Mouse (Mus musculus) hindbrain, embryonic 14.5 days (tissue): Measurements from ENCODE around the gene Crebrf. TPM values are rescaled to one million over a fixed set of nuclear protein-coding genes. Genes with fewer than 3 reads are reported as not detected.

Experiments used
- ATAC-seq: fragments of 200-750 bp; cut with Nextera tagmentation; 2 replicates; pipeline ENCODE4 v1.8.0; 2017; ENCODE audit warnings: moderate number of reproducible peaks, mild to moderate bottlenecking, moderate TSS enrichment, moderate library complexity; ENCODE audit not compliant: low FRiP score
- DNase-seq: peaks from one replicate; pipeline ENCODE4 v3.0.0-alpha.2; 2015; ENCODE audit warnings: low spot score
- H3K27ac ChIP-seq: fragments of 300-500 bp; sonication (generic); 2 replicates; pipeline ENCODE4 v1.5.1; 2014; ENCODE audit warnings: mild to moderate bottlenecking, moderate library complexity
- H3K27me3 ChIP-seq: fragments of 300-500 bp; sonication (generic); 2 replicates; pipeline ENCODE4 v1.6.1; 2014; ENCODE audit warnings: mild to moderate bottlenecking, low read length, mixed read lengths; ENCODE audit not compliant: control insufficient read depth, insufficient read depth
- H3K36me3 ChIP-seq: fragments of 300-500 bp; sonication (generic); replicated peaks from 2 replicates; pipeline ENCODE4 v1.6.1; 2014; ENCODE audit not compliant: control insufficient read depth, insufficient read depth
- H3K4me1 ChIP-seq: fragments of 300-500 bp; sonication (generic); replicated peaks from 2 replicates; pipeline ENCODE4 v1.6.1; 2014; ENCODE audit warnings: antibody characterized with exemption, low read length, mixed read lengths; ENCODE audit not compliant: control insufficient read depth, insufficient read depth
- H3K4me2 ChIP-seq: fragments of 300-500 bp; sonication (generic); replicated peaks from 2 replicates; pipeline ENCODE4 v1.6.1; 2014; ENCODE audit warnings: mild to moderate bottlenecking, moderate library complexity
- H3K4me3 ChIP-seq: fragments of 300-500 bp; sonication (generic); replicated peaks from 2 replicates; pipeline ENCODE4 v1.5.1; 2014; ENCODE audit warnings: mild to moderate bottlenecking, low read length
- H3K9ac ChIP-seq: fragments of 300-500 bp; sonication (generic); 2 replicates; pipeline ENCODE4 v1.6.1; 2014
- H3K9me3 ChIP-seq: fragments of 300-500 bp; sonication (generic); 2 replicates; pipeline ENCODE4 v1.6.1; 2016; ENCODE audit warnings: low read length; ENCODE audit not compliant: control insufficient read depth
- WGBS: fragments of 180-500 bp; shearing (Covaris S2); extraction: QIAGEN DNeasy Blood & Tissue Kit; methylation state at CpG from one replicate; pipeline ENCODE4 v1.1.7; 2014; 5-methylcytosine and 5-hydroxymethylcytosine counted together
- polyA plus RNA-seq: library from polyadenylated mRNA; unstranded; fragments of >200 nt; fragmentation: Nextera tagmentation; extraction: Ambion mirVana; gene quantifications from 2 replicates; pipeline ENCODE4 v1.2.1, GENCODE M21; 2014

Gene Crebrf
- polyA plus RNA-seq, 1 experiment from 2014 or later = 10.5 TPM

DNA sequence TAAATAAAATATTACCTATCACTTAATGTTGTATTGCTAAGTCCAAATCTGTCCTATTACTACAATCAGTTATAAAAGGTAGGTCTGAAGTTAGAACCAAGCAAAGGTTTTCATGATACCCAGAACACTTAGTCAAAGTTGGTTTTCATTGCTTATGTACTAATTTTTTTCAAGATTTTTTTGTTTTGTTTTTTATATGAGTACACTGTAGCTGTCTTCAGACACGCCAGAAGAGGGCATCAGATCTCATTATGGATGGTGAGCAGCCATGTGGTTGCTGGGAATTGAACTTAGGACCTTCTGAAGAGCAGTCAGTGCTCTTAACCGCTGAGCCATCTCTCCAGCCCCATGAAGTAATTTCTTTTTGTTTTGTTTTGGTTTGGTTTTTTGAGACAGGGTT lies 2.4 kb downstream of the Crebrf start:
- Histone ChIP-seq H3K27ac (no peak overlapping the region), H3K36me3 (no peaks in the 10 kb centered on the region; the same call in 1 of the 2 replicates), H3K27me3 (no peaks in the 10 kb centered on the region), H3K4me1 (peaks cover 8% of the 10 kb centered on the region), H3K4me2 (no peak overlapping the region), H3K9me3 (no peaks in the 10 kb centered on the region), H3K4me3 (no peak overlapping the region), H3K9ac (no peak overlapping the region)
- no peak for ATAC-seq
- DNase-seq = no peak
- WGBS = 68% methylated on average over 2 of the region's 2 CpGs

DNA sequence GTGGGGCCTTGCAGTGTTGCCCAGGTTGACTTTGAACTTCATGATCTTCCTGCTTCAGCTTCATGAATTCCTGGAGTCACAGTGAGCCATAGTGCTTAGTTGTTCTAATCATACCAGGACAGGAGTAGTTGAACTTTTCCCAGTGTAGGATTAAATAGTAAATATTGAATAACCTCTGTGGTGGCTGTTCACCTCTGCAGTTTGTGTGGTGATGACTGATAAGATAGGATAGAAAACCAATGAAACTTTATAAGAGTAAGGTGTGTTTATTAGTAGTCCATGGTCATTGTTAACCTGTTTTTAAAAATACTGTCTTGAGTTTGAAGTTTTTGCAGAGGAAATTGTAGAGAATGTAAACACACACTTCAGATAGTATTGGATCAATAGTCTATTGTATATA lies 4.0 kb downstream of the Crebrf start:
- ATAC-seq (no peak), DNase-seq (no peak)
- no peaks in the 10 kb centered on the region; the same call in 1 of the 2 replicates for H3K36me3 ChIP-seq
- H3K27me3 ChIP-seq = no peaks in the 10 kb centered on the region
- no peak overlapping the region for H3K27ac ChIP-seq
- H3K4me3 ChIP-seq = no peak overlapping the region
- no peak overlapping the region for H3K4me2 ChIP-seq
- no peak overlapping the region for H3K9ac ChIP-seq
- H3K4me1 ChIP-seq = peaks cover 6% of the 10 kb centered on the region
- no peaks in the 10 kb centered on the region for H3K9me3 ChIP-seq

DNA sequence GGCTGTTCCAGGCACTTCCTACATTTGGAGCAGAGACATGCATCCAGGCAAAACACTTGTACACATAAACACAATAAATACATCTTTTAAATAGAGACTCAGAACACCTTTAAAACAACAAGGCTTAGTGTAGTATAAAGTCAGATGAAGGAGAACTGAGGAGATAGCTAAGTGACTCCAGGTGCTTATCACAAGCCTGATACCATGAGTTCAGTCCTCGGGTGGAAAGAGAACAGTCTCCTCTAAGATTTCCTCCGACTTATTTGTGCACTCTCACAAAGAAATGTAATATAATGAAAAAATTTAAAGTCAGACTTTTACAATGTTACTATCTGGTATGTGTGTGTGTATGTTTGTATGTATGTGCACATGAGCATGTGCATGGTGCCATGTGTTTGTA lies 6.4 kb downstream of the Crebrf start:
- H3K9ac ChIP-seq = no peak overlapping the region
- WGBS = 79% methylated on average over 2 of the region's 2 CpGs
- H3K27me3 ChIP-seq = no peaks in the 10 kb centered on the region
- no peaks in the 10 kb centered on the region for H3K9me3 ChIP-seq
- no peak for ATAC-seq
- no peak overlapping the region for H3K4me3 ChIP-seq
- H3K4me2 ChIP-seq = no peak overlapping the region
- no peaks in the 10 kb centered on the region for H3K4me1 ChIP-seq
- H3K27ac ChIP-seq = no peak overlapping the region
- H3K36me3 ChIP-seq = no peaks in the 10 kb centered on the region; the same call in 1 of the 2 replicates
- no peak for DNase-seq

DNA sequence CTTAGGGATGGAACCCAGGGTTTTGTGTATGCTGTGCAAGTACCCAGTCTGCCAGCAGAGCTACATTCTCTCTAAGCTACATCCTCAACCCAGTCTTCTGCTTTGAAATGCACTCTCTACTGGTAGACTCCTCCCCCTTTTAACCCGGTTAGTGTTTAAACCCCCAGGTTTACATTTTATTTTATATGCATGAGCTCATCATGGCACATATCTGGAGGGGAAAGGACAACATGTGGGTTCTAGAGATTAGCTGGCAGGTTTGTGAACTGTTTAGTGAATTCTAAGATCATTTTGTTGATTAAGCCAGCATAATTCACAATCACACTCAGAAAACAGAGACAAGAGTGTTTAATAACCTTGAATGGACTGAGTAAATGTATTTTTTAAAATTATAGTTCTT lies 9.3 kb downstream of the Crebrf start:
- WGBS = 48% methylated on average over 1 of the region's 1 CpGs
- no peaks in the 10 kb centered on the region for H3K4me1 ChIP-seq

DNA sequence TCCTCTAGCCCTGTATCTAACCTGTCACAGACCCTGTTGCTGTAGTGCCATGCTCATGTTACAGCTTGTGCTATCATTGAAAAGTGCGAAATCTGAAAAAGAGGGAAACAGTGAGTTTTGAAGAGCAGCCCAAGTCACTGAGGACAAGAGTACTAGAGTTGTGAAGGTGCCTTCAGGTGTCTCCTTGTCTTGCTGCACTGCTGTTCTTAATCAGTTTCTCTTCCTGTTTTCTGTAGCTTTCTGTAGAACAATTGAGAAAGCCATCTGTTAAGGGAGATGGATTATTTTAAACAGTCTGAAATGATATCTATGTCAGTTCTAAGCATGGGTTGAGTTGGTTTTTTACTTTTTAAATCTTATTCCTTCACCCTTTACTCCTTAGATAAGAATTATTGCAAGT lies 11.2 kb downstream of the Crebrf start:
- no peak overlapping the region for H3K4me2 ChIP-seq
- ATAC-seq (no peak), DNase-seq (no peak)
- no peaks in the 10 kb centered on the region for H3K9me3 ChIP-seq
- no peaks in the 10 kb centered on the region for H3K4me1 ChIP-seq
- H3K27me3 ChIP-seq = no peaks in the 10 kb centered on the region
- no peak overlapping the region for H3K9ac ChIP-seq
- H3K27ac ChIP-seq = no peak overlapping the region
- WGBS = 83% methylated on average over 1 of the region's 1 CpGs
- no peak overlapping the region for H3K4me3 ChIP-seq
- no peaks in the 10 kb centered on the region; the same call in 1 of the 2 replicates for H3K36me3 ChIP-seq

More for the DNA sequence above, 9.3 kb downstream of the Crebrf start:
- H3K36me3 ChIP-seq = no peaks in the 10 kb centered on the region; the same call in 1 of the 2 replicates
- H3K27me3 ChIP-seq = no peaks in the 10 kb centered on the region
- H3K9me3 ChIP-seq = no peaks in the 10 kb centered on the region
- no peak overlapping the region for H3K4me2 ChIP-seq
- no peak overlapping the region for H3K9ac ChIP-seq
- ATAC-seq (no peak), DNase-seq (no peak)
- no peak overlapping the region for H3K4me3 ChIP-seq
- no peak overlapping the region for H3K27ac ChIP-seq

DNA sequence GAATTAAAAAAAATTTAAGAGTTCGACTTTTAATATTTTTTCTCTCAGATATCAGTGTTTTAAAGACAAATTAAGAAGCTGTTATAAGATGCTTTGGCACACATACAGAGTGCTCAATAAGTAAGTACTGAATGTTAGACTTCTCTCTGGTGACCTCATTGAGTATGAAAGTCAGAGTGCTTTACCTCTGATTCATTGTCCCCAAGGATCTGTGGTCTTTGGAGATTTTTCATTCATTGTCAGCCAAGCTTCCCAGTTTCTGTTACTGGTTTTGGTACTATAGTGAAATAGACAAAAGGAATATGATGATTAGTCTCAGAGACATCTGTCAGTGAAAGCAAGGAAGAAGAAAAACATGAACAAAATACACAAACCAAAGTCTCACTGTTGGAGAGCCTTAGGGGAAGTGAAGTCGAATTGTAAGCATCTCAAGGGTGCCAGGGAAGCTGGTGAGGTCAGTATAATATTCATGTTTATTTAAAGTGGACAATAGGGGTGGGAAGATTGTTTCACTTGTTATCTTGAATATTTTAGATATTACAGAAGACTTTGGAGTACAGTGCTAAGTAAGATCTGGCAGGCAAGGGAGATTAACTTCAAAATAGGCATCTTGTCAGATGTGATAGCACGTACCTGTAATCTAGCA lies 11.8 kb downstream of the Crebrf start:
- no peak for DNase-seq
- Histone ChIP-seq H3K4me3 (no peak overlapping the region), H3K36me3 (no peaks in the 10 kb centered on the region; the same call in 1 of the 2 replicates), H3K9ac (no peak overlapping the region), H3K4me1 (no peaks in the 10 kb centered on the region), H3K27me3 (no peaks in the 10 kb centered on the region), H3K9me3 (no peaks in the 10 kb centered on the region), H3K27ac (no peak overlapping the region), H3K4me2 (no peak overlapping the region)
- ATAC-seq = no peak
- 75% methylated on average over 3 of the region's 3 CpGs for WGBS

DNA sequence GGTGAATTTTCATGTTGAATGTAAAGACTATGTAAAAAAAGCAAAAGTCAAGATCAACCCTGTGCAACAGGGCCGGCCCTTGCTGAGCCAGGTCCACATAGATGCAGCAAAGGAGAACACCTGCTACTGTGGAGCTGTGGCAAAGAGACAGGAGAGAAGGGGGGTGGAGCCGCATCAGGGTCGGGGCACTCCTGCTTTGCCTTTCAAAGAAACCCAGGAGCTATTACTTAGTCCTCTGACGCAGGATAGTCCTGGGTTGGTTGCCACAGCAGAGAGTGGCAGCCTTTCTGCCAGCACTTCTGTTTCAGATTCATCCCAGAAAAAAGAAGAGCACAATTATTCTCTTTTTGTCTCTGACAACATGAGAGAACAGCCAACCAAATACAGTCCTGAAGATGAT lies 27.1 kb downstream of the Crebrf start:
- 0 out of 2 replicates have a peak, but pooled peaks cover 12% of the 10 kb centered on the region for H3K36me3 ChIP-seq
- whole genome bisulfite sequencing = 58% methylated on average over 4 of the region's 4 CpGs
- no peaks in the 10 kb centered on the region for H3K4me1 ChIP-seq
- no peak overlapping the region for H3K9ac ChIP-seq
- H3K27me3 ChIP-seq = no peaks in the 10 kb centered on the region
- H3K4me2 ChIP-seq = no peak overlapping the region
- ATAC-seq (no peak), DNase-seq (no peak)
- H3K27ac ChIP-seq = no peak overlapping the region
- no peaks in the 10 kb centered on the region for H3K9me3 ChIP-seq
- H3K4me3 ChIP-seq = no peak overlapping the region

DNA sequence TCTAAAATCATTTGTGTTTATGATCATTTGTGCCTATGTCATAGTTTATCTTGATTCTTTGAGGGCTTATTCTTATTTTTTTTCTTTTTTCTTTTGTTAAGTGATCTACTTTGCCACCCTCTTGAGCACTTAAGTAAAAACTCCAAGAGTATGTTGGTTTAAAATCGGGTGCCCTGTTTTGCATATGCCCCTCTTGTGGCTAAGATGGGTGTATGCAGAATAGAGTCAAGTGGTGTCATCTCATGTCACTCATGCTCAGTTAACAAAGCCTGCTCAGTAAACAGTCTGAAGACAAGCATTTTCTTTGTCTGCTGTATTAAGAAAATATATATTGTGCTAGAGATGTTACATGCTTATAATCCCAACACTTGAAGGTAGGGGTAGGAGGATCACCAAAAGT lies 27.8 kb downstream of the Crebrf start:
- 71% methylated on average over 1 of the region's 1 CpGs for WGBS
- no peak for ATAC-seq

DNA sequence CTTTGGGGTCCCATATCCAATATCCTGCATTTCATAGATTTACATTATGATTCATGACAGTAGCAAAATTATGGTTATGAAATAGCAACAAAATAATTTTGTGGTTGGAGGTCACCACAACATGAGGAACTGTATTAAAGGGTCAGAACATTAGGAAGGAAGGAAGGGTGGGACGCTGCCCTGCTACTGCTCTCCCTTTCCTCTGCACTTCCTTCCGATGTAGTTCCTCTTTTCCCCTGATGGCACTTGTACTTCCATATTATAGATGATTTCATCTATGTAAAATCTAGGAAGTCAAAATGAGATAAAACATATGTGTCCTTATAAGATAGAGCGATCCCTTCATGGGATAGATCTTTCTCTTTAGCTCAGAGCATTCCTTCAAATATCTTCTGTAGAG lies 34.5 kb downstream of the Crebrf start:
- Histone ChIP-seq H3K27ac (no peak overlapping the region), H3K9ac (no peak overlapping the region), H3K27me3 (no peaks in the 10 kb centered on the region), H3K4me3 (no peak overlapping the region), H3K4me2 (no peak overlapping the region), H3K4me1 (no peaks in the 10 kb centered on the region), H3K9me3 (no peaks in the 10 kb centered on the region), H3K36me3 (no peaks in the 10 kb centered on the region)
- WGBS = 87% methylated on average over 3 of the region's 3 CpGs
- DNase-seq (no peak), ATAC-seq (no peak)

More for the DNA sequence above, 27.8 kb downstream of the Crebrf start:
- no peak overlapping the region for H3K4me3 ChIP-seq
- no peaks in the 10 kb centered on the region for H3K4me1 ChIP-seq
- H3K9me3 ChIP-seq = no peaks in the 10 kb centered on the region
- DNase-seq = no peak
- no peak overlapping the region for H3K4me2 ChIP-seq
- no peak overlapping the region for H3K9ac ChIP-seq
- H3K27ac ChIP-seq = no peak overlapping the region
- 0 out of 2 replicates have a peak, but pooled peaks cover 12% of the 10 kb centered on the region for H3K36me3 ChIP-seq
- H3K27me3 ChIP-seq = no peaks in the 10 kb centered on the region

DNA sequence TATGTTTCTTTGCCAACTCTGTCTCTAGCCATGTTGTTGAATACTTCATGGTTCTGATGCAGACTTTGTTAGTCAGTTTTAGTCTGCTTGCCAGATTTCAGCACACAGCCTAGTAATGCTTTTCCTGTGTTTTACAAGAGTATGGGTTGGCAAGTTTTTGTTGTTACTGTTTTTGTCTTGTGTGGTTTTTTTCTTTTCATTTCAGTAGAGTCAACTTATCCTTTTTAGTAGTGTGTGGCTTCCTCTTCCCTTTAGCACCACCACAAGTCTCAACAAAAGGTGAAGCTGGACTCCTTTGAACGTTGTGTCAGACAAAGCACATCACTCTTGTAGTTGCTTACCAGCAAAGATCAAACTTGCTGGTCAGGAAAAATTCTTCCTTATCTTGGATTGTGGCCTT lies 36.8 kb downstream of the Crebrf start:
- no peak for ATAC-seq

More for the DNA sequence above, 36.8 kb downstream of the Crebrf start:
- 90% methylated on average over 1 of the region's 1 CpGs for WGBS
- Histone ChIP-seq H3K36me3 (0 out of 2 replicates have a peak, but pooled peaks cover 4% of the 10 kb centered on the region), H3K9me3 (no peaks in the 10 kb centered on the region), H3K4me2 (no peak overlapping the region), H3K4me1 (no peaks in the 10 kb centered on the region), H3K27ac (no peak overlapping the region), H3K4me3 (no peak overlapping the region), H3K27me3 (no peaks in the 10 kb centered on the region), H3K9ac (no peak overlapping the region)
- DNase-seq = no peak
